Mouse (Mus musculus) thymus, postnatal 36 days (tissue): ENCODE results near the gene Acbd3.

Experiments
- DNase-seq, 2 experiments: peaks; one replicate each; pipeline ENCODE4 v3.0.0; 2022; ENCODE audit warnings: mixed read lengths in 2 of 2

Acbd3 gene

DNA sequence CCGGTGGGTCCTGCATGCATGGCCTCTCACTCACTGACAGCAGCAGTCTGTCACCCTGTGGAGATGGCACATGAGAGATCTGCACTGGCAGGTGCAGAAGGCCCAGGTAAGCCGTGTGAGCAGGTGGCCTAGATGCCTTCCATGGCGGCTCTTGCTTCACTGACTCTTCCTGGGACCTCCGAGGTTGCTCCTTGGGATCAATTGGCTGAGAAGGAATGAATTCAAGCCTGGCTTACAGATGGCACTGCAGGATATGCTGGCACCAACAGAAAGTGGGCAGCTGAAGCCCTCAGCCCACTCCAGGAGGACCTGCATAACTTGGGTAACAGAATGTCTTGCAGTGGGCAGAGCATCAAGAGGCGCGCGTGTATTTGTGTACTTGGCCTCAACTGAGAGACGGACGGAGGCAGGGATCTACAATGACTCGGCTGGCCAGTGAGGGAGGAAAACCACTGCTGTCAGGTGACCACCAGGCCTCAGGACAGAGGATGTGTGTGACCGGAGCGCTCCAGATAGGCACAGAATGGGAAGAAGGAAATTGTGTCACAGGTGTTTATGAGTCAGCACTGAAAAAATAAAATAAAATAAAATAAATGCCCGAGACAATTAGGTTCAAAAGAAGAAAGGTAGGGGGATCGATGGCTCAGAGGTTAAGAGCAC, 66.1 kb downstream of the Acbd3 start:
- no peak for DNase-seq

- no peak for DNase-seq
Measured at GRCm38 (mm10) chr1:180792814-180793213, 67.0 kb downstream of the Acbd3 start.

- no peak for DNase-seq
Measured at GRCm38 (mm10) chr1:180793445-180794117, 67.7 kb downstream of the Acbd3 start.

DNA sequence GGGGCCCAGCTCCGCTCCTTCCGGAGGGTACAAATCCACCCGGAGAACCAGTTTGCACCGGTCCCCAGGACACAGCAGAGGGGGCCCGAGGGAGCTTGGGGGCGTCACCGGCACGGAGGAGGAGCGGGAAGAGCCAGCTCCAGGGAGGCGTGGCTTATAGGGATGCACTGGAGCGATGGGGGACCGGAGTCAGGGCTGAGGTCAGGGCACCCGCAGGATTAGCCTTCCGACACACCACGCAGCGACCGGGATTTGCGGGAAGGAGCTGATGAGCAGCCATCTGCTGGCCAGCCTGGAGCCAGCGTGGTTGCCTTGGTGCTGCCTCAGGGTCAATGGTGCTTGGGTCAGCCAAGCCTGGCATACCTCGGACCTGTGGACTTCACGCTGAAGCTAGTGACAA, 68.3 kb downstream of the Acbd3 start:
- DNase-seq, result no peak

DNA sequence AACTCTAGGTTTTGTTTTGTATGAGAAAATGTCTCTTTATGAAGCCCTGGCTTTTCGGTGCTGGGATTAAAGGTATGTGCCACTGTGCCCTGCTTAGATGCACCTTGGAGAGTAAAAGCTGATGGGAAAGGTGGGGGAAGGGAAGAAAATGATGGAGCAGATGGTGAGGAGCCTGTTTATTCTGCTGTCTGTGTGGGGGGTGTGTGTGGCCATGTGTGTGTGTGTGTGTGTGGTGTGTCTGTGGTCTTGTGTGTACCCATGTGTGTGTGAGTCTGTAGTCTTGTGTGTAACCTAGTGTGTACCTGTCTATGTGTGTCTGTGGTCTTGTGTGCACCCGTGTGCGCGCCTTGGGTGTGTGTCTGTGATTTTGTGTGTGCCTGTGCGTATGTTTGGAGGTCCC, 72.8 kb downstream of the Acbd3 start:
- no peak for DNase-seq

DNA sequence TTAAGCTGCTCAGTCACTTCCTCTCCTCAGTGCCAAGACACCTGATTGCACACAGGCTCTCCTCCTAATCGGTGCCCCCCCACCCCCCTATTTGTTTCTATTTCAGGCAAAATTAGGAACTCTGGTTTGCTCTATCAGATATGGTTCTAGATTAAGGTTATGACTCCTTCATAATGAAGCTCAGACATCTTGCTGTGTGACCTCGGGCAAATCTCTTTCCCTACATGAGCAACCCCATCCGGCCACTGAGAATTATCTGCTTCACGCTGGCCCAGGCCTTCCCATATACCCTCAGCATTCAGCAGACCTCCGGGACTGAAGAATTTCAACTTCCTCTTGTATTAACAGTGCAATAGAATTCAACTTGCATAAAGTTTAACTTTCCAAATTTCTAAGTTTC, 73.4 kb downstream of the Acbd3 start:
- no peak for DNase-seq

- DNase-seq, result no peak
Measured at GRCm38 (mm10) chr1:180800022-180800421, 74.2 kb downstream of the Acbd3 start.

DNA sequence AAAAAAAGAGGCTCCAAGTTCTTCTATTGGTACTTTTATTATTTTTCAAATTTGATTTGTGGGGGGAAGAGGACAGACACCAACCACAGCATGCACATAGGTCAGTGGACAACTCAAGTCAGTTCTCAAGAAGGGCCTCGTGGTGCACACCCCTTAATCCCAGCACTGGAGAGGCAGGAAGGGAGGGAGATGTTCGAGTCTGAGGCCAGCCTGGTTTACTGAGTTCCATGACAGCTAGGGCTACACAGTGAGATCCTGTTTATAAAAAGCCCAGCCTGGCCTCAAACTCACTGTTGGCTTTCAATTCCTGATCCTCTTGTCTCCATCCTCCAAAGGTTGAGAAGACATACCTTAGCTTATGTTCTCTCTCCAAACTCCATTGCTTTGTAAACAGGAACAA, 75.0 kb downstream of the Acbd3 start:
- DNase-seq, result no peak

- DNase-seq, result no peak
Measured at GRCm38 (mm10) chr1:180801466-180801994, 75.7 kb downstream of the Acbd3 start.
